Mouse (Mus musculus) liver, adult 2 months (tissue): ENCODE data around the gene Cog3.

Experiments
- CTCF ChIP-seq: fragments of 200-500 bp; IDR thresholded peaks from 2 replicates; pipeline ENCODE4 v1.5.1; 2011; ENCODE audit warnings: low read depth, low read length, control low read depth
- POLR2A ChIP-seq: fragments of 200-500 bp; IDR thresholded peaks from 2 replicates; pipeline ENCODE4 v1.6.1; 2011; ENCODE audit warnings: low read length, control low read depth; ENCODE audit not compliant: insufficient read depth; ENCODE audit errors: extremely low read depth

DNA sequence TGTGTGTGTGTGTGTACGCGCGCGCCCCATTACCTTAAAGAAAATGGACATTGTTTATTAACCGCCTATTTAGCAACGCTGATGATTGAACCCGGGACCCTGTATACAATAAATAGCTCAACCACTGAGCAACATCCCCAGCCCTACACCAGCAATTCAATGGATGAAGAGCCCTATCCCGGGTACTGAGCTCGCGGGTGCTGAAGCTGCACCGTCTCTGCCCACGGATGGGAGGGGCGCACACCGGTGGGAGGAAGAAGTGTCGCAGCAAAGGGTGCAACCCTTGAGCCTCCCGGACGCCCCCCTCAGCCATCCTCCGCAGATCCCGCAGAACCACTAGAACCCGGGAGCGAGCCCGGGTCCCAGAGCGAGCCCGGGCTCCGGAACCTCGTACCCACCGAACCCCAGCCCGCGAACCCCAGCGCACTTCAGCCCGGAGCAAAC, 32.1 kb upstream of the Cog3 start:
- TF ChIP-seq CTCF = no peak
- TF ChIP-seq POLR2A = no peak
